Mouse (Mus musculus) testis, adult 2 months (tissue): ENCODE data around the gene Gm11733.

ENCODE experiments used
- CTCF ChIP-seq: fragments of 200-500 bp; IDR thresholded peaks from 2 replicates; pipeline ENCODE4 v1.5.1; 2012; ENCODE audit warnings: low read depth, mild to moderate bottlenecking, inconsistent platforms, low read length, moderate library complexity; ENCODE audit not compliant: control insufficient read depth, insufficient read depth, insufficient replicate concordance
- POLR2A ChIP-seq: fragments of 200-500 bp; IDR thresholded peaks from 2 replicates; pipeline ENCODE4 v1.6.1; 2012; ENCODE audit warnings: low read depth, mild to moderate bottlenecking, inconsistent platforms, low read length, moderate library complexity; ENCODE audit not compliant: control insufficient read depth

GRCm38 (mm10) chr11:117437110-117437490, 47.1 kb upstream of the Gm11733 start:
- TF ChIP-seq CTCF (no peak), POLR2A (no peak)
